Comparison of ENCODE assay signal across 17 mouse cellular contexts in the genomic region with DNA sequence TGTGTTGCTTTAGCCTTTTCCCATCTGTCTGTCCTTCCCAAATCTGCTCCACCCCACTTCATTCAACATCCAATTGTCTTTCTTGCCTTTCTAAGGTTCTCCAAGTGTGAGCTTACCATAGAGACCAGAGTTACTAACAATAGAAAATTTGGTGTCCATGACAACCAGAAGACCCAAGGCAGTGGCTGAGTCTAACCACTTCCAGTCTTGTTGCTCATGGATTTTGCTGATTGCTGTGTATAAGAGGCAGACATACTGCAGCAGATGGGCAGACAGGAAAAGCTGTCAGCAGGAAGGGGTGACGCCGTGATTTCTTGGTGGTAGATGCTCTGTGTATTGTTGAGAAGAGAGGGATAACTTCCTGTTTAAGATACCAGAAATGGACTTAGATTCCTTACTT. TPM values are rescaled to one million over a fixed set of nuclear protein-coding genes. Genes with fewer than 3 reads are reported as not detected.
A peak's percentile ranks its signal among the peaks of the same experiment; 100 is the strongest.
DNase-seq lines count a peak whose midpoint lies in the region; ATAC-seq lines count a peak whose summit lies in the region.
"Had no signal": no experiment of that assay in that cellular context is flagged by ENCODE, and none has a peak within 500 bp of the region (broad histone marks: within the 10 kb centered on the region; RNA-seq: fewer than 3 reads in every experiment).

No protein-coding gene starts in this region.

- 0 out of 2 replicates have a peak, but pooled peaks have one; percentile 21 for ATAC-seq in forebrain, embryonic 11.5 days (replicated peaks; ENCODE audit: low FRiP score)
- no peak for ATAC-seq in forebrain, embryonic 12.5 days (ENCODE audit: low FRiP score)
- ATAC-seq: Patski had no signal

- no peaks in the 10 kb centered on the region for H3K9me3 ChIP-seq in forebrain, embryonic 11.5 days (ENCODE audit: control insufficient read depth, low read length)
- H3K9me3 ChIP-seq in forebrain, embryonic 12.5 days: no peaks in the 10 kb centered on the region
- H3K9me3 ChIP-seq: liver, embryonic 15.5 days; midbrain, embryonic 12.5 days had no signal

- H3K4me3 ChIP-seq in forebrain, embryonic 11.5 days (ENCODE audit: low read depth, low read length): no peak overlapping the region
- H3K4me3 ChIP-seq in forebrain, embryonic 12.5 days (replicated peaks): no peak overlapping the region
- H3K4me3 ChIP-seq: liver, embryonic 15.5 days; midbrain, embryonic 12.5 days had no signal

- no peak overlapping the region for H3K9ac ChIP-seq in forebrain, embryonic 11.5 days (ENCODE audit: low read length)
- no peak overlapping the region for H3K9ac ChIP-seq in forebrain, embryonic 12.5 days
- H3K9ac ChIP-seq: liver, embryonic 15.5 days; midbrain, embryonic 12.5 days had no signal

- 78% methylated on average over 2 of the region's 2 CpGs for WGBS in forebrain, embryonic 11.5 days
- 76% methylated on average over 2 of the region's 2 CpGs for WGBS in forebrain, embryonic 12.5 days

- no peaks in the 10 kb centered on the region for H3K27me3 ChIP-seq in forebrain, embryonic 11.5 days (ENCODE audit: control insufficient read depth, insufficient read depth, low read length)
- no peaks in the 10 kb centered on the region for H3K27me3 ChIP-seq in forebrain, embryonic 12.5 days
- H3K27me3 ChIP-seq: midbrain, embryonic 12.5 days; Patski had no signal

- no peak overlapping the region for H3K27ac ChIP-seq in forebrain, embryonic 11.5 days (ENCODE audit: low read depth, low read length)
- no peak overlapping the region for H3K27ac ChIP-seq in forebrain, embryonic 12.5 days
- H3K27ac ChIP-seq: liver, embryonic 15.5 days; midbrain, embryonic 12.5 days had no signal

- no peaks in the 10 kb centered on the region for H3K36me3 ChIP-seq in forebrain, embryonic 11.5 days (ENCODE audit: control insufficient read depth, insufficient read depth, low read length)
- no peaks in the 10 kb centered on the region for H3K36me3 ChIP-seq in forebrain, embryonic 12.5 days (replicated peaks)
- H3K36me3 ChIP-seq: liver, embryonic 15.5 days; midbrain, embryonic 12.5 days had no signal

- H3K4me2 ChIP-seq in forebrain, embryonic 11.5 days (ENCODE audit: low read depth, low read length, severe bottlenecking): no peak overlapping the region
- no peak overlapping the region for H3K4me2 ChIP-seq in forebrain, embryonic 12.5 days
- H3K4me2 ChIP-seq: heart, embryonic 11.5 days; liver, embryonic 15.5 days; midbrain, embryonic 12.5 days had no signal

- H3K4me1 ChIP-seq in forebrain, embryonic 11.5 days (replicated peaks; ENCODE audit: control insufficient read depth, insufficient read depth, low read length): no peaks in the 10 kb centered on the region
- H3K4me1 ChIP-seq in forebrain, embryonic 12.5 days: peaks cover 12% of the 10 kb centered on the region

- no peak for DNase-seq in forebrain, embryonic 11.5 days (ENCODE audit: low spot score)
- DNase-seq in right cerebral cortex, adult 2 months (ENCODE audit: low spot score in 2 of 2): peak; percentile 55 to 56
- DNase-seq in right cerebral cortex, postnatal 14 days: no peak
- peak; percentile 70 to 73 for DNase-seq in layer of hippocampus, adult 8-10 months (ENCODE audit: low spot score in 2 of 2)
- peak; percentile 50 for DNase-seq in right cerebral cortex, postnatal 25 days
- no peak for DNase-seq in cerebellum, postnatal 36 days
- DNase-seq in gastrocnemius, adult 8-10 months (ENCODE audit: low spot score in 2 of 2): no peak
- DNase-seq: B cell, adult 2 months; cerebellum, adult 9-10 months; kidney, adult 18-20 months had no signal

RNA-seq across cellular contexts. Expression of a gene that starts 23.6 kb away (rescaled TPM):
- polyA plus RNA-seq in forebrain, embryonic 11.5 days (2014; fragmentation: Nextera tagmentation; extraction: Ambion mirVana): not detected in 2 replicates
- polyA plus RNA-seq in forebrain, embryonic 12.5 days (2016; fragmentation: Nextera tagmentation; extraction: Ambion mirVana): not detected in 2 replicates
- under 1 TPM; 0.12 to 0.36 (median 0.29) TPM for total RNA-seq in layer of hippocampus, adult 8-10 months (2022)
- not detected for total RNA-seq in gastrocnemius, adult 8-10 months (2022)
- total RNA-seq: adrenal gland, postnatal 4 days had no signal
- polyA plus RNA-seq: heart, embryonic 11.5 days; liver, embryonic 15.5 days; midbrain, embryonic 12.5 days; Patski had no signal

RNA-seq across cellular contexts. Expression of a gene that starts 26.6 kb away (rescaled TPM):
- 25.4 and 31.2 TPM in 2 replicates for polyA plus RNA-seq in forebrain, embryonic 11.5 days (2014; fragmentation: Nextera tagmentation; extraction: Ambion mirVana)
- 66.4 and 67.7 TPM in 2 replicates for polyA plus RNA-seq in forebrain, embryonic 12.5 days (2016; fragmentation: Nextera tagmentation; extraction: Ambion mirVana)
- total RNA-seq in layer of hippocampus, adult 8-10 months (2022): 1,000 to 10,000 TPM; 1,012 to 1,060 (median 1,025) TPM
- total RNA-seq in gastrocnemius, adult 8-10 months (2022): 100 to 1,000 TPM in 2 of 4 experiments, 10 to 100 TPM in 2; 99.4 to 117 (median 102) TPM

RNA-seq across cellular contexts. Expression of a gene that starts 26.6 kb away (rescaled TPM):
- polyA plus RNA-seq in forebrain, embryonic 11.5 days (2014; fragmentation: Nextera tagmentation; extraction: Ambion mirVana): not detected in 2 replicates
- polyA plus RNA-seq in forebrain, embryonic 12.5 days (2016; fragmentation: Nextera tagmentation; extraction: Ambion mirVana): not detected in 2 replicates
- under 1 TPM in 1 of 4 experiments, not detected in 3; 0.11 TPM for total RNA-seq in layer of hippocampus, adult 8-10 months (2022)
- total RNA-seq in gastrocnemius, adult 8-10 months (2022): not detected
- total RNA-seq: adrenal gland, postnatal 4 days; layer of hippocampus, postnatal 25 days had no signal
- polyA plus RNA-seq: heart, embryonic 11.5 days; liver, embryonic 15.5 days; midbrain, embryonic 12.5 days; Patski had no signal

Comparison
In these comparisons a context has a peak if more than half of its experiments do, and no peak if none do; other contexts are left out.
1. DNase-seq: peak in right cerebral cortex, adult 2 months (2 of 2), layer of hippocampus, adult 8-10 months (2 of 2) and right cerebral cortex, postnatal 25 days (single experiment); none in forebrain, embryonic 11.5 days (single experiment), right cerebral cortex, postnatal 14 days (single experiment), cerebellum, postnatal 36 days (0 of 2) and gastrocnemius, adult 8-10 months (0 of 2).
2. RNA of a gene that starts 26.6 kb away (total RNA-seq): 1,012 to 1,060 TPM in layer of hippocampus, adult 8-10 months; 99.4 to 117 TPM in gastrocnemius, adult 8-10 months; every median in the first group is over 4 times any median in the second.